Mouse (Mus musculus) ES-Bruce4 (cell line): ENCODE measurements at regions not wholly inside any gene's neighbourhood (a gene's known extent, or its start where the extent isn't known, plus 50 kb on each side); places are given as distances from the start of the nearest gene placed in this dataset.

Experiments
- CTCF ChIP-seq: IDR thresholded peaks from one replicate; pipeline ENCODE4 v1.8.1; 2011; ENCODE audit warnings: low read depth, low read length
- POLR2A ChIP-seq: IDR thresholded peaks from one replicate; pipeline ENCODE4 v1.8.1; 2011; ENCODE audit warnings: low read length; ENCODE audit not compliant: insufficient read depth

DNA sequence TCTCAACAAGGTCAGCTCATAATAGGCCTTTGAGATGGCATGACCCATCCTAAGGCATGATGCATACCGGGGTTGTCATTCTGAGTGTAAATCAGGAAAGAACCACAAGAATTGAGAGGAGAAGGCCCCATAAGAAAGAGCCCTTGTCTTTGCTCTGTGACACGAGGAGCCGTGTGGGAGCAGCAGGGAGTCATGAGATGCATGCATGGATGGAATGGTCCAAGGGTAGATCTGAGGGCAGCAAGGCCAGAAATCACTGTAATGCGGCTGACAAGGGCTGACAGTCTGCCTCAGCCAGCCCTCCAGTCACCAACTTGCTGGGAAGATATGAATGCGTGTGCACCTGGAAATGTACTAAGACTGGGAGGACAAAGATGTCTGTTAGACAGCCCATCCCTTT lies 307.4 kb upstream of the Jarid2 start:
- no peak for TF ChIP-seq CTCF
- no peak for TF ChIP-seq POLR2A
